Mouse (Mus musculus) left cerebral cortex, postnatal 36 days (tissue): ENCODE measurements around the gene Grem2. TPM values are rescaled to one million over a fixed set of nuclear protein-coding genes. Genes with fewer than 3 reads are reported as not detected.

Experiments
- DNase-seq, 2 experiments: peaks; one replicate each; pipeline ENCODE4 v3.0.0; 2021 to 2022; ENCODE audit warnings: low spot score in 2 of 2, mixed read lengths in 1 of 2
- intact Hi-C: fragments of 180-260 bp; cut with DNase I; formaldehyde crosslinking; loops from one replicate; pipeline ENCODE4 v1.15.1; 2025
- total RNA-seq, 2 experiments: library from RNA; stranded (reverse); gene quantifications; 2 replicates each; pipeline ENCODE4 v1.2.3; 2021

Gene Grem2
- 10 to 100 TPM; 22.6 to 24.2 TPM for total RNA-seq

DNA sequence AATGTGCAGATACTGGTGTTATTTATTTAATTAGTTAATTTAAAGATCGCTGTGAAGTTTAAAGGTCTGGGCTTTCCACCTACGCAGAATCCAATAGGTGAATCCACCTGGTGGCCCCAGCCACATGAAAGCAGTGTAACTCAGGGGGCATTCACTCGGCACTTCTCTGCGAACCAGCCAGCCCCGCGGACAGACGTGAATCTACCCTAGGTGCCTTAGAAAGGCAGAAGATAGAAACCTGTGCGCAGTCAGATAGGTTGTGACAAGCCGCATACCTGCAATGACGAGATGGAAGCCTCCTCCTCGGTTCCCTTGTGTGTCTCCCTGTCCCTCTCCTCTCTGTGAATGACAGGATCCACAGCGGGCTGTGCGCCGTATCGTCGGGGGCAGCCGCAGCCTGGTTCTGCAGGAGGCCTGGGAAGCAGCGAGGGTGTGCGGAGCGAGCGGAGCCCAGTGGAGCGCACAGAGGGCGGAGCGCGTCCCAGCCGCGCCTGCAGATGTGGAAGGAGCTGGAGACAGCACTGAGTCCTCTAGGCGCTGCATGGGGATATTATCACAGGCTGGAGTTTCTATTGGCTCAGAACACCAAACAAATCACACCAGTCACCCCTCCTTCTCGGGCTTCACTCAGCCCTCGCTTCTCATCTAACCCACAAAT, at the start of gene Grem2:
Gene Grem2 (minus strand): TSS at position 522 of the 658 bp plus-strand sequence.
- intact Hi-C loops = no loop called here

GRCm38 (mm10) chr1:174959837-174960236, 38.2 kb upstream of the Grem2 start:
- intact Hi-C loops = no loop called here
- DNase-seq = no peak

More for the DNA sequence above, at the start of gene Grem2:
- peak; percentile 67 to 77 for DNase-seq

- DNase-seq = no peak
- intact Hi-C loops = no loop called here
Measured at GRCm38 (mm10) chr1:174931003-174931619, 9.5 kb upstream of the Grem2 start.

DNA sequence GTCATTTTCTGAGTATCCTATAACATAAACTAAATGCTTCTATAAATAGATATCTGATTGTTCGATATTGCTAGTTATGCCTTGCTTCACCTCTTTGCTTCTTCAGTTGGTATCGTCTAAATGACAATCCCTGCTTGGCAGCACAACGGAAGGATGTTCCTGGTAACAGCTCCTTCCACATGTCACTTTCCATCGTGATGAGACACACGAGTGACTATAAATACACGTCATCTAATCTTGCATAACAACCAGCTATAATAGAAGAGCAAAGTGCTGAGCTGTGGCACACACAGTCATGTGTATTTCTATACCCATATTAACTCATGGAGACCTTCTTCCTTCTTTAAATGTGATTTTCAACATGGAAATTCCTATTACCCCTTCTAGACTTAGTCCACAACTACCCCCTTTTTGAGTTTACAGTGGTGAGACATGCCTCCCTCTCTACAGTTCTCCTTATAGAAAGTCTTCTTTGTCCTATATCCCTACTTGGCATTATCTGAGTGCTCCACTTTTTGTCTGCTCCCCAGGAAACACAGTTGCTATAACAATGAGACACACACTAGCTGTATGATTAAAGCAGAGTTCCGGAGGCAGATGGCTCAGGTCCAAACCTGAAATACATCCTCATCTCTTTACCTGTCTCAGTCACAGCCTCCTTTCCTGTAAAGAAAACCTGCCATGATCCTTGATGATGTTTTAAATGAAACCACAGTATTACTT, 8.0 kb upstream of the Grem2 start:
- intact Hi-C loops = no loop called here
- DNase-seq = no peak

DNA sequence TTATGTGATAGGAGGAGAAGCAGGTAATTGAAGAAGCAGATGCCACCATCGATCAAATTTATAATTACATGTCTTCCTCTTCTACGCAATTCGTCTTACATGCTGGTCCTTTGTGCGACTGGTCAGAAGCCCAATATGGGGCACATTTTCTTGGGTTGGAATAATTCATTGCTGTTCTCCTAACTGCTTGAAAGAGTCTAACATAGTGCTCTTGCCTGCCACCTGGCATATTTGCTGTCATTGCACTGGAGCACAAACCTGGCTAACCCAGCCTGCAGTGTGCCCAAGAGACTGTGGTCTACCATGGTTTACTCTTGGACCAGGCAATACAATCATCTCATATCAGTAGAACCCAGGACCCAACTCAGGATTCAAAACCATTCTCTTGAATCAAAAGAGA, 2.7 kb downstream of the Grem2 start:
- no peak for DNase-seq
- intact Hi-C loops = loop anchor here (5.0 kb wide), 1 partner anchor 327 kb away; no protein-coding TSS in a partner anchor

DNA sequence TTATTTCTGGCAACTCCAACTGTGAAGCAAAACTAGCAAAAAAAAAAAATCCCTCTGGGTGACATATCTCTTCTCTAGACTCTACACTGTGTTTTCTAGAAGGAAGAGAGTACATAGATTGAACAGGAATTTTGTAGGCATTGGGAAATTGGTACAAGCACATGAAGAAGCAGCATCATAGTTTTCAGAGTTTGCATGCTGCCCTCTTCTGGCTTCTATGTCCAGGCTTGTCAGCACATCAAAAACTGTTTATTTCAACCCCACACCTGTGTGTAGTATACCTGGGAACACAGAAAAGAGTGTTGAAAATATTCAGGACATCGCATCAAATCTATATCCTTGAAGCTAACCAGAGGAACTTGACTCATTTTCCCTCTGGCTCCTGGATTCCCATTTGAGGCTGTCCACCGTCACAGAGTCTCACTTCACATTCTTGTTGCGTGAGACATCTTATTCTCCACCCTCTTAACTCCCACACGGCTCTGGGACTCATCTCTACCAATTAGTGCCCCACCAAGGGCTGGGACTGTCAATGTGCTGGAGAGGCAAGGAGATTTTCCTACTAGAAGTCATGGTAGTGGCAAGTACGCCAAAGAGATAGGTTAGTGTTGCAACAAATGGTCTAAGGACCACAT, 3.3 kb downstream of the Grem2 start:
- DNase-seq = no peak
- intact Hi-C loops = loop anchor here (5.0 kb wide), 1 partner anchor 326 kb away; no protein-coding TSS in a partner anchor

GRCm38 (mm10) chr1:174909834-174910233, 11.8 kb downstream of the Grem2 start:
- intact Hi-C loops = no loop called here

GRCm38 (mm10) chr1:174908232-174908631, 13.4 kb downstream of the Grem2 start:
- intact Hi-C loops = no loop called here
- DNase-seq = no peak

More at GRCm38 (mm10) chr1:174909834-174910233, 11.8 kb downstream of the Grem2 start:
- DNase-seq = no peak

- no peak for DNase-seq
- intact Hi-C loops = no loop called here
Measured at GRCm38 (mm10) chr1:174907637-174908036, 14.0 kb downstream of the Grem2 start.

DNA sequence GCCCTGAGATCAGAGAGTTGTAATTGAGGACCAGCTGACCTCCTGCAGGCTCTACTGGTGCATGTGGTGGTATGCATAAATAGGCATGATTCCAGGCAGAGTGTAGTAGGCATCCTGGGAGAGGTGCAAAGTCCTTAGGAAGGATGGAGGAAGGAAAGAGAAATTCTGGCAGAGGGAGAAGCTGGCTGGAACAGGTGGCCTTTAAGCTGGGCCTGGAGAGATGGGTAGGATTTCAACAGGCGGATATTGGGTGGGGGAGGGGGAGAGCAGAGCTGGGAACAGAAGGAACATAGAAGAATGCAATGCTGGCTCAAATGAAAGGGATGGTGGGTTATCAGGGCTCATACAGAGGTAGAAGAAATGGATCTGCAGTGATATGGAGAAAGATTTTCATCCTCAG, 18.9 kb downstream of the Grem2 start:
- no peak for DNase-seq
- intact Hi-C loops = no loop called here

- intact Hi-C loops = no loop called here
- no peak for DNase-seq
Measured at GRCm38 (mm10) chr1:174892471-174892870, 29.1 kb downstream of the Grem2 start.

- intact Hi-C loops = no loop called here
- DNase-seq = no peak
Measured at GRCm38 (mm10) chr1:174888684-174889405, 32.8 kb downstream of the Grem2 start.

DNA sequence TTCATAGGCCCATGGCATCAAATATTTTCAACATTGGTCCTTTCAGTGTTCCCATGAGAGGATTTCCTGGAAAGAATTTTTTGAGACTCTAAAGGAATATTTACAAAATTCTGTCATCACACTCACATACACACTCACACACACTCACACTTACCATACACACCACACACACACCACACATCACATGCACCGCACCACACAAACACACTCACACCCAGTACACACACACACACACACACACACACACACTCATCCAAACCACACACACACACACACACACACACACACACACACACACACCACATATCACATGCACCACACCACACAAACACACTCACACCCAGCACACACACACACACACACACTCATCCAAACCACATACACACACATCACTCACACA, 33.5 kb downstream of the Grem2 start:
- intact Hi-C loops = no loop called here
- DNase-seq = no peak

DNA sequence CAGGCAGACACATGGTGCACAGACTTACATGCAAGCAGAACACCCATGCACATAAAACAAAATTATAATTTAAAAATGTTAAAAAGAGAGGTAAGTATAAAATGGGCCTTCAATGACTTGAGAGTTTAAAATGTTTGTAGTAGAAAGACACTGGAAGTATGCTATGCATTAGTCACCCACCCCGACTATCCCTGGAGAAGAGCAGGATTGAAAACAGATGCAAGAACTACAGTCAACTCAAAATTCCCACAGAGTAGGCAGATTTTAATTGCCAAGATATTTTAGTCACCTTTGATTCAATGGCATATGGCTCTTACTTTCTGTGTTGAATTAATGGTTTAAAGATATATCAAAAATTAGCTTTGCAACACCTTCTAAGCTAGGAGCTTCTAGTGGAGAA, 39.1 kb downstream of the Grem2 start:
- intact Hi-C loops = no loop called here
- DNase-seq = no peak

- intact Hi-C loops = no loop called here
- no peak for DNase-seq
Measured at GRCm38 (mm10) chr1:174875173-174875572, 46.4 kb downstream of the Grem2 start.

- DNase-seq = no peak
- intact Hi-C loops = no loop called here
Measured at GRCm38 (mm10) chr1:174860407-174861118, 61.1 kb downstream of the Grem2 start.

- intact Hi-C loops = no loop called here
- DNase-seq = no peak
Measured at GRCm38 (mm10) chr1:174856188-174856587, 65.4 kb downstream of the Grem2 start.

- no peak for DNase-seq
- intact Hi-C loops = no loop called here
Measured at GRCm38 (mm10) chr1:174844786-174845185, 76.8 kb downstream of the Grem2 start.

DNA sequence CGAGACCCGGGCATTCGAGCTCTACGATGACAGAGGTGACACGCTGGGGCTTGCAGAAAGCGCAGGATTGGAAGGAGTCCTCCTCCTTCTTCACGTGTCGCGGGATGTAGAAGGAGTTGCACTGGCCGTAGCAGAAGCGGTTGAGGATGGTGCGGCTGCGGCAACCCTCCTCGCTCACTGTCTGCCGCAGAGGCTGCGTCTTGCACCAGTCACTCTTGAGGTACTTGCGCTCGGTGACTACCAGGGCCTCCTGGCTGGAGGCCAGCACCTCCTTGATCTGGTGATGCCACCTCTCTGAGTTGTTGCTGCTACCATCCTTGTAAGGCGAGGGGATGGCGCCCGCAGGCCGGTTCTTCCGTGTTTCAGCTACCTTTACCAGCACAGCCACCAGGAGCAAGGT, 84.8 kb downstream of the Grem2 start:
- intact Hi-C loops = no loop called here
- DNase-seq = no peak
